Mouse (Mus musculus): ENCODE results near the gene Ngrn.

DNA sequence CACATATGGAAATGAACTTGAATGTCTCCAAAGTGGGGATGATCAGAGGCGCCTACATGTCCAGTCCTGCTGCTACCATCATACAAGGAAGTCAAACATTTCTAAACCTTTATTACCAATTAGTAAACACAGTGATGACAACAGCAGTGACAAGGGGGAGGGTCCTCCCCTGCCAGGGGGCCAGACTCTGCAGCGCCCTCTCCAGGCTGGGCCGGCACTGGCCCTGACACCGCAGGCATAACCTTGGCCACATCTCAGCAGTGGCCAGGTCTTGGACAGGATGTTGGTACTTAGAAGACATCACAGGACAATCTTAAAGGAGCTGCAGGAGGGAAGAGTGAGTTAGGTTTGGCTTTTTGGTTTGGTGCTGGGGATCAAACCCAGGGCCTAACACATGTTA lies 34.0 kb upstream of the Ngrn start:
- TF ChIP-seq POLR2A (IDR thresholded peaks at IDR 0.05; ENCODE audit: low read depth, low read length) (no peak), CTCF (IDR thresholded peaks at IDR 0.05; ENCODE audit: extremely low read depth, insufficient read length, insufficient replicate concordance, low read depth, low read length) (no peak)

Data from small intestine, adult 2 months (tissue).